Mouse (Mus musculus) testis, adult 2 months (tissue): ENCODE measurements around the gene Nudt4. TPM values are rescaled to one million over a fixed set of nuclear protein-coding genes. Genes with fewer than 3 reads are reported as not detected.

Experiments used
- H3K27ac ChIP-seq: fragments of 200-500 bp; 2 replicates; pipeline ENCODE4 v1.5.1; 2012; ENCODE audit warnings: low read depth, low read length; ENCODE audit not compliant: control insufficient read depth, insufficient read depth
- H3K27me3 ChIP-seq: fragments of 200-500 bp; 2 replicates; pipeline ENCODE4 v1.6.1; 2012; ENCODE audit warnings: mild to moderate bottlenecking, low read length, moderate library complexity; ENCODE audit not compliant: control insufficient read depth, insufficient read depth
- H3K36me3 ChIP-seq: fragments of 200-500 bp; 2 replicates; pipeline ENCODE4 v1.6.1; 2012; ENCODE audit warnings: mild to moderate bottlenecking, low read length; ENCODE audit not compliant: control insufficient read depth, insufficient read depth
- H3K4me1 ChIP-seq: fragments of 200-500 bp; 2 replicates; pipeline ENCODE4 v1.6.1; 2012; ENCODE audit warnings: low read length; ENCODE audit not compliant: control insufficient read depth, insufficient read depth
- H3K4me3 ChIP-seq: fragments of 200-500 bp; 2 replicates; pipeline ENCODE4 v1.5.1; 2012; ENCODE audit warnings: low read depth, mild to moderate bottlenecking, low read length, moderate library complexity, mixed read lengths; ENCODE audit not compliant: control insufficient read depth
- CTCF ChIP-seq: fragments of 200-500 bp; IDR thresholded peaks from 2 replicates; pipeline ENCODE4 v1.5.1; 2012; ENCODE audit warnings: low read depth, mild to moderate bottlenecking, inconsistent platforms, low read length, moderate library complexity; ENCODE audit not compliant: control insufficient read depth, insufficient read depth, insufficient replicate concordance
- POLR2A ChIP-seq: fragments of 200-500 bp; IDR thresholded peaks from 2 replicates; pipeline ENCODE4 v1.6.1; 2012; ENCODE audit warnings: low read depth, mild to moderate bottlenecking, inconsistent platforms, low read length, moderate library complexity; ENCODE audit not compliant: control insufficient read depth
- polyA plus RNA-seq: library from polyadenylated mRNA; depleted of rRNA; stranded (reverse); fragments of >200 nt; gene quantifications from 2 replicates; pipeline ENCODE4 v1.2.3, GENCODE M21; 2012

Nudt4 gene
- polyA plus RNA-seq, 1 experiment, result 204 TPM

DNA sequence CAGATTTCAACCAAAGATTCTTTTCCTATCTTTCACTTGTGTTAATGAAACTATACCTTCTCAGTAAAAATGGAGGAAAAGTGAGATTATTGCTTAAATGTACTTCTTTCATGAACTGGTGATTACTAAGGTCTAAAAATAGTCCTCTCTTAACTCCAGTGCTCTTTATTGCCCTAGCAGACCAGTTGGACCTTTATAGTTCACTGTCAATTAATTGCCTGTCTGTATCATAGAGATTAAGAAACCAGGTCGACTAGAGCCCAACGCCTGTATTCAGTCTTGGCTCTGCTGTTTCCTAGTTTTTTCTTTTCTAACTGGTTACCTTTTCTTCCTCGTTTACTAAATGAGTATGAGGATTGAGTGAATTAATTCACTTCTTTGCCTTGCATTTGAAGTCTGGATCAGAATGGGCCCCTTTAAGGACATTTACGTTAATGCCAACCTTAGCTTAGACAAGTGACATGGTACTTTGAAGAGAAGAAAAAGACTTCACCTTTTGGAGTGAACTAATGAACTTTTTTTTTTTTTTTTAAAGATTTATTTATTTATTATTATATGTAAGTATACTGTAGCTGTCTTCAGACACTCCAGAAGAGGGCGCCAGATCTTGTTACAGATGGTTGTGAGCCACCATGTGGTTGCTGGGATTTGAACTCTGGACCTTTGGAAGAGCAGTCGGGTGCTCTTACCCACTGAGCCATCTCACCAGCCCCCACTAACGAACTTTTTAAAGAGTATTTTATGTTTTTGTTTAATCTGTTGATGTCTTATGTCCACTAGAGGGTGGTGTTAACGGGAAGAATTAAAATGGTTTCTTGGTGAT, 28.3 kb downstream of the Nudt4 start:
- no peaks in the 10 kb centered on the region for H3K36me3 ChIP-seq
- H3K27me3 ChIP-seq, result no peaks in the 10 kb centered on the region
- no peak overlapping the region for H3K4me3 ChIP-seq
- no peak for TF ChIP-seq POLR2A
- TF ChIP-seq CTCF, result no peak
- H3K27ac ChIP-seq, result no peak overlapping the region
- peaks cover 2% of the 10 kb centered on the region; the same call in 1 of the 2 replicates for H3K4me1 ChIP-seq

DNA sequence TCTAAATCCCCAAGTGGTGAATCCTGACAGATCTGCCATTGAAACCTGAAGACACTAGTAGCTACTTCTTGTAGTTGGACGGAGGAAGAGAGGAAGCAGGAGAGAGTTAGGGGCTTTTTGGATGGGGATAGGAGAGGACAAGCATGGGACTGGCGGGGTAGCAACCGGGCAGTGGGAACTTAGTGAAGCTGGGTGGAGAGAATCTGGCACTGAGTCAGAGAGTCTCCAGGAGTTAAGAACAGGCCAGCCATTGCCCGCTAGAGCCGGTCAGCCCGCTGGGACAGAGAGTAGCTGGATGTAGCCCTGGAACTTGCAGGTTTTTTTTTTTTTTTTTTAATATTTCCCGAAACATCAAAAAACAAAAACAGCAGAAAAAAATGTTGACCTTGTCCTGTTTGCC, 30.6 kb downstream of the Nudt4 start:
- no peaks in the 10 kb centered on the region for H3K36me3 ChIP-seq
- no peaks in the 10 kb centered on the region for H3K4me1 ChIP-seq
- H3K27ac ChIP-seq, result peak overlapping the region; percentile 13; the same call in 1 of the 2 replicates
- no peak for TF ChIP-seq POLR2A
- no peaks in the 10 kb centered on the region for H3K27me3 ChIP-seq
- no peak overlapping the region for H3K4me3 ChIP-seq

DNA sequence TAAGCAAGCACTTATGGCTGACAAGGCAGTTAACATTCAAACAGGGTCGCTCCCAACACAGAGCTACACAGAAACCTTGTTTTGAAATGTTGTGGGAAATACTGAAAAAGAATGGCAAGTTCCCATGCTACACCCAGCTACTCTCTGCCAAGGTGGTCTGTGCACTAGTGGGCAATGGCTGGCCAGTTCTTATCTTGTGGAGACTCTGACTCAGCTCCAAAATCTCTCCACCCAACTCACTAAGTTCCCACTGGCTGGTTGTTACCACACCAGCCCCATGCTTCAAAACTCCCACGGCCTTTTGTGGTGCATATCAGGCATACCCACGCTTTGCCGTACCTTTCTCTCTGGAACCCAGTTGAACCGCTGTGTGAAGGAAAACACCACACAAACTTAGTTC, 31.0 kb downstream of the Nudt4 start:
- Histone ChIP-seq H3K4me1 (no peaks in the 10 kb centered on the region), H3K4me3 (no peak overlapping the region), H3K27ac (no peak overlapping the region), H3K27me3 (no peaks in the 10 kb centered on the region), H3K36me3 (no peaks in the 10 kb centered on the region)
- TF ChIP-seq CTCF (no peak), POLR2A (no peak)

DNA sequence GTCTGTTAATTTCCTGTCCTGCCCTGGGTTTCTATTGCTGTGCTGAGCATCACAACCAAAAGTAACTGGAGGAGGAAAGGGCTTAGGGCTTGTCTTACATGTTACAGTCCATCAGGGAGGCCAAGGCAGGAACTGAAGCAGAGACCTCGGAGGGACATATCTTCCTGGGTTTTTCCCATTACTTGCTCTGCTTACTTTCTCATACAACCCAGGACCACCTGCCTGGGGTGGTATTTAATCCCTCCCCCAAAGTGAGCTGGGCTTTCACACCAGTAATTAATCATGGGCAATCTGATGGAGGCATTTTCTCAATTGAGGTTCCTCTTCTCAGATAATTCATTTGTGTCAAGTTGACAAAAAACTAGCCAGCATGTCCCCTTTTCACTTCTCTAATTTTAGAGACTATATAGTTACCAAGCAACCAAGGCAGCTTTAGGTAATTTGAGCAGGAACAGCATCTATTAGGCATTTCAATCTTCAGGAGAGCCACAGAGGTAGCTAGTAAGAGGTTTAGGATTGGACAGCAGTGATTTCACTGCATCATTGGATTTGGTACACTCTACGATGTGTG, 33.3 kb downstream of the Nudt4 start:
- no peaks in the 10 kb centered on the region for H3K27me3 ChIP-seq
- peak overlapping the region; percentile 13; the same call in 1 of the 2 replicates for H3K4me3 ChIP-seq
- no peaks in the 10 kb centered on the region for H3K4me1 ChIP-seq
- no peaks in the 10 kb centered on the region for H3K36me3 ChIP-seq
- no peak overlapping the region for H3K27ac ChIP-seq
- TF ChIP-seq POLR2A (no peak), CTCF (no peak)

DNA sequence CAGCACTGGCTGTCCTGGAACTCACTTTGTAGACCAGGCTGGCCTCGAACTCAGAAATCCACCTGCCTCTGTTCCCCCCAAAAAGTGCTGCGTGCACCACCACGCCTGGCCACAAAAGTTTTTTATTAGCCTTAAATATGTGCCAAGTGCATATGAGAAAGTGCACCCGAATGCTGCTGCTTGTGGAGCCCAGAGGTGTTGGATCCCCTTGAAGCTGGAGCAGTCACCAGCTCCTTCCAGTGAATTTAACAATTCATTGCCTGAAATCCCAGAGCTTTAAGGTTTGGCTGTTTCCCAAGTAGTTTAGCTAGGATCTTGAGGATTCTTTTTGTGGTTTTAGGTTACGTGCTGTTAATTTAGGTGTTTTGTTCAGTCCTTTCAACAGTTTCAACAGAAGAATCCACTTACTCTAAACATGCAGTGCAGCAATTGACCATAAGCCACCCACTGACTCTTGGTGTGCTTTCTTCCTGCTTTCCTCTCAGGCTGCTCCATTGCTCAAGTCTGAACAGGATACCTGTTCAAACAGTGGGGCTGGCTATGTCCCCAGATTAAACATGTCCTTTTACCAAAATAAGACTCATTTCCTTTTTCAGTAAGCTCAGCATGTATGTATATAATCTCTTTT, 37.3 kb downstream of the Nudt4 start:
- TF ChIP-seq CTCF (no peak), POLR2A (no peak)
- no peak overlapping the region for H3K27ac ChIP-seq
- no peaks in the 10 kb centered on the region for H3K36me3 ChIP-seq
- no peaks in the 10 kb centered on the region for H3K4me1 ChIP-seq
- H3K27me3 ChIP-seq, result no peaks in the 10 kb centered on the region
- no peak overlapping the region for H3K4me3 ChIP-seq

DNA sequence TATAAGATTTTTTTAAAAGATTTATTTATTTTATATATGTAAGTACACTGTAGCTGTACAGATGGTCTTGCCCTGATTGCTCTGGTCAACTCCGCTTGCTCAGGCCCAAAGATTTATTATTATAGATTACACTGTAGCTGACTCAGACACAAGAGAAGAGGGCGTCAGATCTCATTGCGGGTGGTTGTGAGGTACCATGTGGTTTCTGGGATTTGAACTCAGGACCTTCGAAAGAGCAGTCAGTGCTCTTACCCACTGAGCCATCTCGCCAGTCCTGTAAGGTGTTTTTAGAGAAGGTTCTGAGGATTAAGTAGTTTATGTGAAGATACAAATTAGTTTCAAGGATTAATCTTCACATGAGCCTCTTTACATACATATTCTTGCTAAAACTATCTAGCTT, 38.1 kb downstream of the Nudt4 start:
- Histone ChIP-seq H3K27ac (no peak overlapping the region), H3K4me1 (no peaks in the 10 kb centered on the region), H3K4me3 (no peak overlapping the region), H3K36me3 (no peaks in the 10 kb centered on the region), H3K27me3 (no peaks in the 10 kb centered on the region)
- no peak for TF ChIP-seq CTCF
- no peak for TF ChIP-seq POLR2A

DNA sequence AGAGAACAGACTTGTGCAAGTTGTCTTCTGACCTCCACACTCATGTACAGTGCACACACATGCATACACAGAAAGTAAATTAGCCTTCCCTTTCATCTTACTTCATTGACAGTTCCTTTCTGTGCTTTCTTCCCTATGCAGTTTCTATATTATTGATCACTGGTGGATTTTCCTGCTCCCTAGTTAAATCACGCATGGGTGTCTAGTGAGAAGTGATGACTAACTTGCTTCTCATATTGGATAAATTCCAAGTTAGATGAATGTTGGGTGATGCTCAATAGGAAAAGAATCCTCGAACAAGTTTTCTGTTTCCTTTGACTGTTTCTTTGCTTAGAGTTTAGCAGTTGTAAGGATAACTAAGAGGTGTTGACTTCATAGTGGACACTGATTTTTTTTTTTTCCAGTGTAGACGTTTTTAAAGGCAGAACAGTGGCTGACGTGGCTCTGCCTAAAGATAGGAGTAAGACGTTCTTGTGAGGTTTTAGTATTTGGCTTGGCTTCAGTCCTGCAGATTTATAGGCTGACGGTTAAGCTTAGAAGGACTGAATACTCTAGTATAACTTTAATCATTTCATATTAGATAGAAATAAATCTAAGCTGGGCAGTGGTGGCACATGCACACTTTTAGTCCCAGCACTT, 38.8 kb downstream of the Nudt4 start:
- no peak overlapping the region for H3K4me3 ChIP-seq
- no peaks in the 10 kb centered on the region for H3K36me3 ChIP-seq
- H3K27me3 ChIP-seq, result no peaks in the 10 kb centered on the region
- no peaks in the 10 kb centered on the region for H3K4me1 ChIP-seq
- H3K27ac ChIP-seq, result no peak overlapping the region
- no peak for TF ChIP-seq CTCF
- no peak for TF ChIP-seq POLR2A
